Mouse (Mus musculus) splenic B cell, adult 2 months (primary cell): ENCODE measurements around the gene Tm2d1.

Experiments used
- DNase-seq: peaks from one replicate; pipeline ENCODE4 v3.0.0-alpha.2; 2011; ENCODE audit warnings: low read depth, low spot score
- H3K27me3 ChIP-seq: 2 replicates; pipeline ENCODE4 v1.6.1; 2012; ENCODE audit warnings: mild to moderate bottlenecking, low read length, moderate library complexity, mixed read lengths; ENCODE audit not compliant: control insufficient read depth, poor library complexity, insufficient read depth, severe bottlenecking
- H3K36me3 ChIP-seq: 2 replicates; pipeline ENCODE4 v1.6.1; 2012; ENCODE audit warnings: mild to moderate bottlenecking, low read length, moderate library complexity, mixed read lengths; ENCODE audit not compliant: control insufficient read depth, poor library complexity, insufficient read depth, severe bottlenecking

The Tm2d1 gene

GRCm38 (mm10) chr4:98348580-98348979 lies 34.5 kb downstream of the Tm2d1 start:
- no peak for DNase-seq
- Histone ChIP-seq H3K27me3 (no peaks in the 10 kb centered on the region), H3K36me3 (no peaks in the 10 kb centered on the region)

- Histone ChIP-seq H3K27me3 (no peaks in the 10 kb centered on the region), H3K36me3 (no peaks in the 10 kb centered on the region)
- no peak for DNase-seq
Observed at GRCm38 (mm10) chr4:98345783-98346182, 37.3 kb downstream of the Tm2d1 start.

- no peak for DNase-seq
- H3K36me3 ChIP-seq, result no peaks in the 10 kb centered on the region
Observed at GRCm38 (mm10) chr4:98339992-98340564, 43.0 kb downstream of the Tm2d1 start.

GRCm38 (mm10) chr4:98338636-98339630 lies 44.2 kb downstream of the Tm2d1 start:
- Histone ChIP-seq H3K27me3 (no peaks in the 10 kb centered on the region), H3K36me3 (no peaks in the 10 kb centered on the region)
- DNase-seq, result no peak

More at GRCm38 (mm10) chr4:98339992-98340564, 43.0 kb downstream of the Tm2d1 start:
- H3K27me3 ChIP-seq, result no peaks in the 10 kb centered on the region

- Histone ChIP-seq H3K27me3 (no peaks in the 10 kb centered on the region), H3K36me3 (no peaks in the 10 kb centered on the region)
- DNase-seq, result no peak
Observed at GRCm38 (mm10) chr4:98337197-98337596, 45.9 kb downstream of the Tm2d1 start.

- no peak for DNase-seq
- H3K36me3 ChIP-seq, result no peaks in the 10 kb centered on the region
- H3K27me3 ChIP-seq, result no peaks in the 10 kb centered on the region
Observed at GRCm38 (mm10) chr4:98335726-98336125, 47.4 kb downstream of the Tm2d1 start.

GRCm38 (mm10) chr4:98322223-98322622 lies 60.9 kb downstream of the Tm2d1 start:
- DNase-seq, result peak; percentile 89
- no peaks in the 10 kb centered on the region for H3K27me3 ChIP-seq

GRCm38 (mm10) chr4:98321371-98322111 lies 61.6 kb downstream of the Tm2d1 start:
- Histone ChIP-seq H3K36me3 (no peaks in the 10 kb centered on the region), H3K27me3 (no peaks in the 10 kb centered on the region)
- DNase-seq, result no peak

More at GRCm38 (mm10) chr4:98322223-98322622, 60.9 kb downstream of the Tm2d1 start:
- H3K36me3 ChIP-seq, result no peaks in the 10 kb centered on the region

- DNase-seq, result no peak
- no peaks in the 10 kb centered on the region for H3K27me3 ChIP-seq
- H3K36me3 ChIP-seq, result no peaks in the 10 kb centered on the region
Observed at GRCm38 (mm10) chr4:98318769-98319168, 64.3 kb downstream of the Tm2d1 start.

- Histone ChIP-seq H3K36me3 (no peaks in the 10 kb centered on the region), H3K27me3 (no peaks in the 10 kb centered on the region)
Observed at GRCm38 (mm10) chr4:98317149-98317548, 66.0 kb downstream of the Tm2d1 start.

More at GRCm38 (mm10) chr4:98317149-98317548, 66.0 kb downstream of the Tm2d1 start:
- no peak for DNase-seq
